Mouse (Mus musculus) ovary, postnatal 10 days (tissue): ENCODE measurements around the gene Pigt.

Experiments used
- DNase-seq: peaks from one replicate; pipeline ENCODE4 v3.0.0; 2022; ENCODE audit warnings: low spot score

The Pigt gene

GRCm38 (mm10) chr2:164496847-164497690 is at the start of gene Pigt:
Gene Pigt, plus strand, starts transcription at chr2:164497520.
- peak; percentile 77 for DNase-seq

- DNase-seq = no peak
Measured at GRCm38 (mm10) chr2:164448140-164448539, 49.2 kb upstream of the Pigt start.

GRCm38 (mm10) chr2:164448921-164449320 is 48.4 kb upstream of the Pigt start:
- DNase-seq = no peak

DNA sequence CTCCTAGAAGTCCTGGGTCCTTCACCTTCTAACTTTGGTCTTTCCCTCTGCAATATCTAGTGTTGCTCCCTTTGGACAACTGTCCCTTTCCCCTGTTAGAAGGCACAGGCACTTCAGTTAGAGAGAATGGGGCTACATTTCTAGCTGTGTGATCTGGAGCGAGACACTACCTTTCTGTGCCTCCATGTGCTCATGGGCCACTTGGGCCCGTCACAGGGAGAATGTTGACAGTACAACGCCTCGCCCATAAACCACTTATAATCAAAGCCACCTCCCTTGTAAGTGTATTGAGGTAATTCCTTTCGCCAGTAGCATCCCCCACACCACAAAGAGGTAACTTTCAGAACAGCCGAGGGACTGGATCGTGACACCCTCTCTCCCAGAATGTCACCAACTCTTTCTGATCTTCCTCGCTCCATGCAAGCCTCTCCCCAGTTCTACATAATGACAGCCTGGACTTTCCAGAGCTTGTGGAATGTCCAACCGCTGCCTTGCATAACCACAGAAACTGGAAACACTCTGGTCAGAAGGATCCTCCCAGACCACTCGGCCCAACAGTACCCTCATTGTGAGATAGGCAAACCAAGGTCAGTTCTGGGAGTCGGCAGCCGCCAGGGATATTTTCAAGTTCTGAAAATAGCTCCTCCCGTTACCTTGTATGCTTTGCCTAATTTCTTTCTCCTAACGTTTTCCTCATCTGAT is 47.8 kb upstream of the Pigt start:
- DNase-seq = no peak

DNA sequence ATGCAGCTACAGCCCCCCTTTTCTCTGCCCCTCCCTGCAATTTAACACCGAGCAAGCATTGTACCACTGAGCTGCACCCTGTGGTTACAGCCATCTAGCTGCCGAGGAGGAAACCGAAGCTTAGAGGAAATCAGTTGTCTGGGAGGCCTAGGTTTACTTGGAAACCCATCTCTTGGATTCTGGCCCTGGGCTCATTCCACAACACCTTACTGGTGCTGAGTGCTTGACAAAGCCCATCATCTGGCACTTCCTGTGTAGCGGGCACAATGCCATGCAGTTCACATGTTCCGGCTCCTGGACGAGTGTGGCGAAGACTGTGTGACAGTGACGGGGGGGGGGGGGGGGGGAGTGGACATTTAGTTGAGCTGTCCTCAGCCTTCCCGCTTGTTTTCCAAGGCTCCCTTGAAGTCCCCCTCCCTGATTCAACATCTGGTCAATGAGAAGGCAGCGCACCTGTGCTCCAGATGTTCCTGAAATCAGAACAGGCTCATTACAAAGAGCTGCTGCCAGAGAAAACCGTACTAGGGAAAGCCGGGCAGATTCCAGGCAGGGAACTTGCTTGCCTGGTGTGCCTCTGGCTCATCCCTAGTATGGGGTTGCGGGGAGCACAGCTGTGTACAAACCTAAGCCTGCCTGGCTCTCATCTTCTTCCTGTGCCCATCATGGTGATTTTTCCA is 45.2 kb upstream of the Pigt start:
- no peak for DNase-seq

DNA sequence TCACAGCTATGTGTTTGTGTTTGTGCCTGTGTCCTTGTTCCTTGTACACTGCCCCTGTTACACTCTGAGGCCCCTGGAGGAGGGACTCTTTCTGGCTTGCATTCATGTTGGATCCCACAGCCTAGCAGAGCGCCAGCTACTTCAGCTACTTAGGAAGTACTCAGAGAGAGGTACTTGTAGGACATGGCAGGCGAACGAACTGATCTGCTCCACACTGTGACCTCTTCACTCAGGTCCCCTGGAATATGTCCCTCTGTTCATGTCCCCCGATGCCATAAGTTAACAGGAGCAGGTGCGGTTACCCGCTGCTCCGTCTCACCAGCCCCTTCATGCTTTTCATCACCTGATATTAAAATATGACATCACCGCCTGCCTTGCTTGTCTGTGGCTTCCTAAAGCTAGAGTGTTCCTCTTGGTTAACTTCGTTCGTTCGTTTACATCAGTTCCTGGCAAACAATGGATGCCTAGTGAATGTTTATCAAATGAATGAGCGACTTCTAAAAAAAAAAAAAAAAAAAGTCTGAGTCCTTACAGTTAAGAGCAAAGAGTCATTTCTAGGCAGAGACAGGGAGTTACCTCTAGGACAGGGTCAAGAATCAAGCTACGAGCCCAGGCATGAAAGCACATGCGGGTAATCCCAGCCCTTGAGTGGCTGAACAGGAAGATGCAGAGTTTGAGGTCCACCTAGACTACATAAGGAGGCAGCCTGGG is 44.1 kb upstream of the Pigt start:
- no peak for DNase-seq

GRCm38 (mm10) chr2:164453887-164454500 is 43.3 kb upstream of the Pigt start:
- no peak for DNase-seq

- no peak for DNase-seq
Measured at GRCm38 (mm10) chr2:164454846-164455245, 42.5 kb upstream of the Pigt start.

DNA sequence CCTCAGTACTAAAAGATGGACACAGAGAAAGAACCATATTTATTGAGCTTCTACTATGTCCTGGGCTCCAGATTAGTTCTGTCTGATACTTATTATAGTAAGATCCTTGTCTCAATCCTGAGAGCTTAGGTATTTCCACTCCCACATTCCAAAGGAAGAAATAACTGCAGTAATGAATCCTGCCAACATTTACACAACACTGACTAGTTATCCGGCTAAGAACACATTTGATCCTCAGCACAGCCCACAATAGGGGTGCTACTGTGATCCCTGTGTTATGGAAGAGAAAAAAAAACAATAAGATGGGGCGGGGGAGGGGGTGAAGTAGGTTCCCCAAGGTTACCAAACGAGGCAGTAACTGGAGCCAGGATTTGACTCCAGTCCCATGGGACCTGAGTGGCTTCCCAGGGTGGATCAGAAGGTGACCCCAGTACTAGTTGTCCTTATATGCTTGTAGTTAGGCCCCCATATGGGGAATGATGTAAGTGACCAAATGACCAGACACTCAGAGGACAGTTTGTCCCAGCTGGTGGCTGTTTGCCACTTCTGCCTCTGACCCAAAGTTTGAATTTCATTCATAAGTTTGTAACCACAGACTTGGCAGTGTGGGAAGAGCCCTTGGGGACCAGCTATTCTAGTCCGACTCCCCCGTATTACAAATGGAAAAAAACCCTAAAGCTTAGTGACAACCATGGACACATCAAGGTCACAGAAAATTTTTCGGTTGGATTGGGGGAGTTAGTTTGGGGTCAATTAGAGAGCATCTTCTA is 41.7 kb upstream of the Pigt start:
- no peak for DNase-seq

DNA sequence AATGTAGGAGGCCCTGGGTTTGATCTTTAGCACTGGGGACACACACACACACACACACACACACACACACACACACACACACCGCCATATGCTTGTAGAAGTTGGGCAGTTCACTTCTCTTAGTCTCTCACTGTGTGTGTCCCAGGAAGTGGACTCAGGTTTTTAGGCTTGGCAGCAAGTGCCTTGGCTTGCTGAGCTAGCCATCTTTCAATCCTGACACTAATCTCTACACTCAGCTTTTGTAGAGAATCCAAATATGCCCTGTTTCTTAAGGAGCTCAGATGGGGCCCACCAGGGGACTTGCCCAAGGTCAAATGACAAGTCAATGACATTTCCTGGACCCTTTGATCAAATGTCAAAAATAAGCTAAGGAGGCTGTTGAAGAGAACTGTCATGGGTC is 40.9 kb upstream of the Pigt start:
- DNase-seq = no peak

GRCm38 (mm10) chr2:164456864-164457300 is 40.4 kb upstream of the Pigt start, which contains the start of gene Sys1:
Gene Sys1, plus strand, starts transcription at chr2:164456964.
- no peak for DNase-seq

GRCm38 (mm10) chr2:164457942-164458341 is 39.4 kb upstream of the Pigt start:
- DNase-seq = no peak

GRCm38 (mm10) chr2:164458535-164458934 is 38.8 kb upstream of the Pigt start:
- no peak for DNase-seq

DNA sequence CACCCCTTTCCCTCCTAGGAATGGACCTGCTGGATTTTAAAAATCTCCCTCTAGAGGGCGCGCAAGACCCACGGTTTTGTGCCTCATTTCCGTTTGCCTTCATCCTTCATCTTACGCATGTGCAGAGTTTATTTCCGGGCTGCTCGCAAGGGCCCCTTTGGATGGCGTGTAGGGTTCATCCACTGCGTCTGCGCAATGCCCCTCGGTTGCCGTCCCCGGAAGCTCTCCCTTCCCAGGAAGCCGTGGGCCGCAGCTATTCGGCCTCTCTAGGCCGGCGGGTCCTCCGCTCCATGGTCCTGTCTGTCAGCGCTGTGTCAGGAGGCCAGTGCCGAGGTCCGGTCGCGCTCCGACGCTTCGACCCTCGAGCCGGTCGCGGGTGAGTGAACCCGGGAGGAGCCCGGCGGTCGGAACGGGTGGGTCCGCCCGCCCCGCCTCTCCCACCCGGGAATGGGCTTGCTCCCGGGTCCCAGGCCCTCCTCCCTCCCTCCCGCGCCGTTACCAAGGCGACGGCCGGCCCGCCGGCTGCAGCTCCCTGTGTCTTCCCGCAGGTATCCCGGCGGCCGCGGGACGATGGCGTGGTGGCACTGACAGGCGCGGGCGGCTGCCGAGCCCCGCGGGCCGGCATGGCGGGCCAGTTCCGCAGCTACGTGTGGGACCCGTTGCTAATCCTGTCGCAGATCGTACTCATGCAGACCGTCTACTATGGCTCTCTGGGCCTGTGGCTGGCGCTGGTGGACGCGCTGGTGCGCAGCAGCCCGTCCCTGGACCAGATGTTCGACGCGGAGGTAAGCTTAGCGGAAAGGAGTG is 36.4 kb upstream of the Pigt start, which contains the start of gene Gm20458:
Gm20458 (plus strand) TSS at position 223 of the 807 bp plus-strand sequence.
- DNase-seq = peak; percentile 78

- DNase-seq = no peak
Measured at GRCm38 (mm10) chr2:164465161-164465560, 32.2 kb upstream of the Pigt start.

- DNase-seq = no peak
Measured at GRCm38 (mm10) chr2:164466787-164467186, 30.5 kb upstream of the Pigt start.

DNA sequence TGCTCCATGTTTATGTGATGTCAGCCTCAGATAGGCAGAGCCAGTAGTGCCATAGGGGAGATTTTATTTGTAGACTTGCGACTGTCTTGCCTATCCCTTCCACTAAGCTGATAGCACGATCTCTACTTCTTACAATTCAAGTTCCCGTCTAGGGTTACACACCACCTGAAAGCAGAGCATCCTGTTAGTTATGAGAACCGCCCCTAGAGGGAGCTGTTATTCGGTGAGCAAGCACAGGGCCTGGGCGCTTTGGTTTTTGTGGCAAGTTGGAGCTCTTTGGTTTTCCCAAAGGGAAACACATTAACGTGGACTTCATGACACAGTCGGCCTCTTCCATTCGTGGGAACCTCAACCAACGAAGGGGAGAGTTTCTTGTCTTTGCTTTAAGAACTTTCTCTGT is 27.1 kb upstream of the Pigt start:
- DNase-seq = no peak

DNA sequence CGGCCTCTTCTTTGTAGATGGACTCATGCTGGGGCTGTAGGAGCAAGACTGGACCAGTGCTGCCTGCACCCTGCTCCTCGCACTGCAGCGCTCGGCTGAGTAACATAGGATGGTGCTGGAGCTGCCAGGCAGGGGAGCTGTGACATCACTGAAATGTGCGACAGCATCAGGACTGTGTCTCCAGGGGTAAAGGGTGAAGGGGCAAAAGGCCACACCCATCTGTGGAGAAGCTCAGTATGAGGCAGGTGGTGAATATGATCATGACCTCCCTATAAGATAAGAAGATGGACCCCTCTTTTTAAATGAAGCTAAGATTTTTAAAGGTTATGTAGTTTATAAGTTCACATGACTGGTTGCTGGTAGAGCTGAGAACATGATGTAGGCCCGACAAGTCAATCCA is 23.7 kb upstream of the Pigt start, which contains the start of gene Trp53tg5:
Trp53tg5 (minus strand) TSS at position 101 of the 400 bp plus-strand sequence.
- no peak for DNase-seq

DNA sequence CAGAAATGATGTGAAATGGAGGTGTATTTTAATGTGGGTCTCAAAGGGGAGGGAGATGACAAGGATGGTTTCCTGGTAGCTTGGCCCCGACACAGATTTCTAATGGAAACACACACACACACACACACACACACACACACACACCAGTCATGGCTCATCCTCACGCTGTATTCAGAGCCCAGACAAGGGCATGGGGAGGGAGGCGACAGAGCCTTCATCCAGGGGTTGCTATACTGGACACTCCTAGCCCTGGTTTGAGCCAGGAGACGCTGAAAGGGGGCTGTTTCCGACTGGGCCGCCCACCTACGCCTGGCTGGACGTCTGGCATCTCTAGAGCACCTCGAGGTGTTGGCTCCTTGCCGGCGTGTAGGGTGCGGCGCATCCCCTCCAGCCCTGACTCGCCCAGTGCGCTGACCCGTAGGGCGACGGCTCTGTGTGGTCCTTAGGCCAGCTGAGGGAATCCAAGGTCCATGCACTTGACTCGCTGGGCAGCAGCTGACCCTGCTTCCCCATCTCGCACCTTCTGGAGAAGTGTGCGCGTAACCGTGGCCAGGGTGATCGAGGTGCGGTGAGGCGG is 11.6 kb upstream of the Pigt start, which contains the start of gene Dbndd2:
Dbndd2 (plus strand) TSS at position 426 of the 577 bp plus-strand sequence.
- no peak for DNase-seq
